In the genomic region with DNA sequence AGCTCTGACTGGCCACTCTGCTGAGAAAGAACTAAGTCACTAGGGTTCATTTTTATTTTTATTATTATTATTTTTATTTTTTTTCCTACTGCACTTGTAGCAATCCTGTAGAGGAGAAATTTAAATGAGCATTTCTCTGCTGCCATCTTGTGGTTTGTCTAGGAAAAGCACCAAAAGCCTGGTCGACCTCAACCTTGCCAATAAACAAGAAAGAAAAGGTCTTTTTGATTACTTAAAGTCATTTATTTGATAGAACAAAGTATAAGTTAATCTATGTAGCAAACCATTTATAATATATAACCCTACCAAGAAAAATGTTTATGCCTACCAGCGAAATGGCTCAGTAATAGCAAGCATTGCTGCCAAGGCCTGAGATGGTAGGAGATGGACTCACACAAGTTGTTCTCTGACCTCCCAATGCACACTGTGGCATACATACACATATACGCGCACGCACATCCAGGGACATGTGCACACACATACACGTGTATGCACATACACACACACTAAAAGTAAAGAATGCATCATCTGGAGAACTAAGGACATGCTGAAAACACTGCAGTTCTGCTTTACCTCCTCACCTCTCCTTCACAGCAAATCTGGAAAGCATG, we compare ENCODE assay signal across 9 mouse cellular contexts.
DNase-seq lines count a peak whose midpoint lies in the region; ATAC-seq and TF ChIP-seq lines count a peak whose summit lies in the region.
"Had no signal": no experiment of that assay in that cellular context is flagged by ENCODE, and none has a peak within 500 bp of the region (broad histone marks: within the 10 kb centered on the region; RNA-seq: fewer than 3 reads in every experiment).

No protein-coding gene starts in this region.

- no peaks in the 10 kb centered on the region for H3K9me3 ChIP-seq in hindbrain, postnatal 0 days (ENCODE audit: low read length)
- H3K9me3 ChIP-seq: embryonic facial prominence, embryonic 15.5 days had no signal

- no peak overlapping the region for H3K4me2 ChIP-seq in hindbrain, postnatal 0 days (ENCODE audit: low read depth, low read length)
- H3K4me2 ChIP-seq: embryonic facial prominence, embryonic 15.5 days had no signal

- ATAC-seq in Patski, result no peak
- ATAC-seq in hindbrain, postnatal 0 days, result peak; percentile 52

- no peak overlapping the region for H3K27ac ChIP-seq in hindbrain, postnatal 0 days
- H3K27ac ChIP-seq: embryonic facial prominence, embryonic 15.5 days had no signal

- TF ChIP-seq CTCF in Patski (IDR thresholded peaks at IDR 0.05), result peak; percentile 77
- TF ChIP-seq CTCF in hindbrain, postnatal 0 days (IDR thresholded peaks at IDR 0.05; ENCODE audit: low read depth), result peak; percentile 72

- in situ Hi-C loops in Patski (cut with MboI; ENCODE audit: low pct_unique_long_range_greater_than_20kb), result loop anchor here (25.0 kb wide), 1 partner anchor 1225 kb away; no protein-coding TSS in a partner anchor

- POLR2A ChIA-PET in Patski (lab: Charles Lee), result interaction anchor here (0.5 kb wide), 2 partner anchors 625 to 677 kb away, joined by 3 to 4 read pairs; no protein-coding TSS in a partner anchor

- no peaks in the 10 kb centered on the region for H3K4me1 ChIP-seq in hindbrain, postnatal 0 days (ENCODE audit: insufficient read depth, low read length)
- H3K4me1 ChIP-seq: embryonic facial prominence, embryonic 15.5 days had no signal

- CTCF ChIA-PET in Patski (lab: Charles Lee), result interaction anchor here (0.9 to 3.0 kb wide), 5 partner anchors 12 to 1013 kb away, joined by 3 to 15 read pairs (median 4); no protein-coding TSS in a partner anchor

- no peak overlapping the region for H3K4me3 ChIP-seq in hindbrain, postnatal 0 days (ENCODE audit: low read length)
- H3K4me3 ChIP-seq: embryonic facial prominence, embryonic 15.5 days had no signal

- 39% methylated on average over 6 of the region's 6 CpGs for WGBS in hindbrain, postnatal 0 days

- H3K9ac ChIP-seq in hindbrain, postnatal 0 days (replicated peaks; ENCODE audit: low read length), result no peak overlapping the region
- H3K9ac ChIP-seq: embryonic facial prominence, embryonic 15.5 days had no signal

- DNase-seq in kidney, adult 18-20 months, result peak; percentile 26
- DNase-seq in kidney, adult 11 months, result no peak
- DNase-seq in Patski (ENCODE audit: low read depth, low spot score), result no peak
- peak; percentile 84 for DNase-seq in embryo, embryonic 10.5 days (ENCODE audit: low spot score)
- DNase-seq in hindbrain, postnatal 0 days (ENCODE audit: low spot score), result peak; percentile 87
- DNase-seq in left cerebral cortex, adult 9 months (ENCODE audit: low spot score in 2 of 2), result peak; percentile 16 to 83
- peak; percentile 35 for DNase-seq in neural tube, embryonic 10.5 days (ENCODE audit: extremely low spot score, low spot score)
- DNase-seq in thymus, postnatal 4 days, result no peak

- H3K27me3 ChIP-seq in Patski, result peaks cover 35% of the 10 kb centered on the region
- no peaks in the 10 kb centered on the region for H3K27me3 ChIP-seq in hindbrain, postnatal 0 days (ENCODE audit: insufficient read depth, low read length)

- no peaks in the 10 kb centered on the region for H3K36me3 ChIP-seq in hindbrain, postnatal 0 days (ENCODE audit: insufficient read depth, low read length)
- H3K36me3 ChIP-seq: embryonic facial prominence, embryonic 15.5 days had no signal

Comparison
In these comparisons a context has a peak if more than half of its experiments do, and no peak if none do; other contexts are left out.
1. DNase-seq: peak in kidney, adult 18-20 months (single experiment), embryo, embryonic 10.5 days (single experiment), hindbrain, postnatal 0 days (single experiment), left cerebral cortex, adult 9 months (2 of 2) and neural tube, embryonic 10.5 days (single experiment); none in kidney, adult 11 months (single experiment), Patski (single experiment) and thymus, postnatal 4 days (single experiment).